Mouse (Mus musculus) mature B cell (primary cell): ENCODE data around the gene Slc16a9.

ENCODE experiments used
- in situ Hi-C: fragments of 300-500 bp; cut with MboI; formaldehyde crosslinking; loops from 2 replicates; pipeline ENCODE4 v1.14.3; 2019

Gene Slc16a9

DNA sequence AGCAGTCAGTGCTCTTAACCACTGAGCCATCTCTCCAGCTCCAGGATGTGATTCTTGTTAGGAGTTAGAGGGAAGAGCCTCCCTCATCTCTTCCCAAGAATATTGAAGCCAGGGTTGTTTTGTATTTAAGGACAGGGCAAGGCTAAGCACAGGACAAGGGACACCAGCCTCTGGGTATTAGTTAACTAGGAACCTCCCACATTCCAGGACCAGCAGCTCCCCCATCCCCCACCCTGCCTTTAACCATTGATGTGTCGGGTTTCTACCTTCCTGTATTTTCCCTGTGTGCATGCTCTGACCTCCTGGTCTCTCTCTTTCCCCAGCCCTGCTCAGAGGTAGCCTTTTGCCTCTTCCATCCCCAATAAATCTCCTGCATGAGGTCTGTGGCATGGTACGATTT, 56.3 kb downstream of the Slc16a9 start:
- in situ Hi-C loops: no loop called here

GRCm38 (mm10) chr10:70303203-70303602, 58.3 kb downstream of the Slc16a9 start:
- in situ Hi-C loops: no loop called here

DNA sequence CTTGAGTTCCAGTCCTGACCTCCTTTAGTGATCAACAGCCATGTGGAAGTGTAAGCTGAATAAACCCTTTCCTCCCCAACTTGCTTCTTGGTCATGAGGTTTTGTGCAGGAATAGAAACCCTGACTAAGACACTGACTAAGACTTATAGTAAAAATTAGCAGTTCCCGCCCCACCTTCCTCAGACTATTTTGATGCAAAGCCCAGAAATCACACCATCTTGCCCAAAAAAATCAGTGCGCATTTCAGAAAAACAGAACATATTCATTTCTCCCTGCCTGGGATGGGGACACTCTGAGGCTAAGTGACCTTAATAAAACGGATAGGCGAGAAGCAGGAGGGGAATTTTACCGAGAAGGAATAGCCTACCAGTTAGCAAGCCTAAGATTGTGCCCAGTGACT, 60.8 kb downstream of the Slc16a9 start:
- in situ Hi-C loops: no loop called here

DNA sequence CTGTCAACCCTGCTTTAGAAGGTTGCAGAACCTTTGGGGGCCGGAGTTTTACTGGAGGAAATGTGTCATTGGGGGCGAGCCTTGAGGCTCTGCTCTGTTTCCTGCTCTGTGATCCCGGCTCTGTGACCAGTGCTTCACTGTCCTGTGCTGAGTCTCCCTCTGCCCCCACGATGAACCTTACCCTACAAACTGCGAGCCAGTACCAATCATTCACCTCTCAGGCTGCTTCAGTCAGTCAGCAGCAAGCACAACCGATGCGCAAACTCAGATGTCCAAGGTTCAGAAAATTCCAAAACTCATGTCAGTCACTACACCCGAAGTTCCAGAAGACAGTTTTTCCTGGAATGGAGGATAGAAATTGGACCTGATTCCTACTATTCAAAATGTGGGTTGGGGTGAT, 64.5 kb downstream of the Slc16a9 start:
- in situ Hi-C loops: no loop called here

DNA sequence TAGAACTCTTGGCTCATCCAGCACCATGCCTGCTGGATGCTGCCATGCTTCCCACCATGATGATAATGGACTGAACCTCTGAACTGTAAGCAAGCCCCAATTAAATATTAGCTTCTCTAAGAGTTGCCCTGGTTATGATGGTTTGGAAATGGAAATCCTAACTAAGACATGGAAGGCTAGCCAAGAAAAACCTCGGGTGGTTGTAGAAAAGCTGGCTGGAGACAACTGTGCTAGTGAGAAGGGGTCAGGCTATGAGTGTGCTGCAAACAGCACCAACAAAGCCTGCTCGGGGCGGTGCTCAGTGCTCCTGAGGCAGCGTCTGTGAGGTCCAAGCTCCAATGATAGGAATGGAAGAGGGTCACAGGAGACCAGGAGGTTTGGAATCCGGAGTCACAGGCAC, 65.7 kb downstream of the Slc16a9 start:
- in situ Hi-C loops: no loop called here

- in situ Hi-C loops: no loop called here
These were observed 71.0 kb downstream of the Slc16a9 start for GRCm38 (mm10) chr10:70315895-70316294.

DNA sequence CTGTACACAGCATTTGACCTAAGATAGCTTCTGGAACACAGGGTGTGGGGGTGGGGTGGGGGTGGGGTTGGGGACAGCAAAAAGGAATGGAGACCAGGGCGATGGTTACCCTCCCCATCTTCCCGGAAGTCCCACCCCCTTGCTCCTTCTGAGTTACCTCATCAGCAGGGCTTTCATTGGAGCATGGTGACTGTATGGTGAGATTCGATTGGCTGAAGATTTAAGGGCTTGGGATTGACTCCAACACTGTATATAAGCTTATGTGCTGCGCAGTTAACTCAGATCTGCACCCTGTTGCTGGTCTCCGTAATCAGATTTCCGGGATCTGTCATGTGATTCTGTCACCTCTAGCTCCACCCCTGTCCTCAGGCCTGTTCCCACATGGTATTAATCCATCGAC, 72.0 kb downstream of the Slc16a9 start:
- in situ Hi-C loops: no loop called here

DNA sequence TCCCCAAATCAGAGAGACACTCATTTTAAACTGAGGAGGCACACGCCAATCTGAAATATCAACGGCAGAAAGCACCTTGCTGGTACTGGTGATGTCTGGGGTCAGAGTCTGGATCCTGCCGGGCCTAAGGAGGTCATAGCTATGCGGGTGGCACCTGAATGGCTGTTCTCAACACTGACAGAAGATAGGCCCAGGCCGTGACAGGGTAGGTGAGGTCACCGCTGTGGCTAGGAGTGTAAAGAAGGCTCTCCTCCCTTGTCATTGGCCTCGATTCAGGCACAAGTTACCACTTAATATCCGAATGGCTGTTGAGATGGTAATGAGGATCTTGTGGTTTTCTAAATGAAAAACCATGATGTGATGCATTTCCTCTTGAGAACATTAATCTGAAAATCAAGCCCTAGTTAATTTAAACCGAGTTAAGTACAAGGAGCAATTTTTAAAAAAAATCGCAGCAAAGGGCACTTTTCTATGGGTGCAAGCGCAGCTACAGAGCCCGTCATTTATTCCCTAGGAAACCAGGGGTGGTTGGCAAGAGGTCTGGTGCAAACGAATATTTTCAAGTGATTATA, 72.6 kb downstream of the Slc16a9 start:
- in situ Hi-C loops: no loop called here

DNA sequence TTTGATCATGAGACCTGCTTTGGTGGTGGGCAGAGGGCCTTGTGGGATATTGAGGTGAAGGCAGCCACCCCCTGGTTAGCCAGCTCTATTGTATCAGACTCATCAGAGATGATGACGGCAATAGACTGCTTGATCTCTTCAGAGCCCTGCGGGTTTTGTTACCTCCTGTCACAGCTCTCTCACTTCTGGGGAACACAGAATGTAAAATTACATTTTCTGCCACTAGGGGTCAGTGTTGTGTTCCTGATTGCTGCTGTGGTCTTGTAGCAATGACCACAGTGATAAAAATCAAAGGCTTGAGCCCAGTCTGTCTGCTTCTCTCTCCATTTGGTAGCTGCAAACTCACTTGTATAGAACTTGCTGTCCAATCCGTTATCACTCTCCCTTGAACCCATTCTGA, 73.7 kb downstream of the Slc16a9 start:
- in situ Hi-C loops: no loop called here

DNA sequence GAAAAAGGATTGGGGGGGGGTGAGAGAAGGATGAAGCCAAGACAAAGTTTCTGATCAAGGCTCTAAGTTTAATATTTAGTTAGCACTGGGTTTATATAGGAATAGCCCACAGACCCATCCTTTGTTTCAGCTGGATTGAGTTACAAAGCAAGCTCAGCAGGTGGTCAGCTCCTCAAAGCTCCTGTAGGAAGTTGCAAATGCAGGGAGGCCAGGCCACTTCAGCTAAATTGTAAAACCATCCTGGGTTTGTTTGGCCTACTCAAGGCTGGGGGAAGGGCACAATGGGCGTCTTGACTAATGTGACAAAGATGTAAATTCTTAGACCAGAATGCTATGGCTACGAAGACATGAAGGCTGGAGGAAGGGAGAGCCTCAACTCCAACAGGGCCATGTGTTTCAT, 80.6 kb downstream of the Slc16a9 start:
- in situ Hi-C loops: no loop called here

DNA sequence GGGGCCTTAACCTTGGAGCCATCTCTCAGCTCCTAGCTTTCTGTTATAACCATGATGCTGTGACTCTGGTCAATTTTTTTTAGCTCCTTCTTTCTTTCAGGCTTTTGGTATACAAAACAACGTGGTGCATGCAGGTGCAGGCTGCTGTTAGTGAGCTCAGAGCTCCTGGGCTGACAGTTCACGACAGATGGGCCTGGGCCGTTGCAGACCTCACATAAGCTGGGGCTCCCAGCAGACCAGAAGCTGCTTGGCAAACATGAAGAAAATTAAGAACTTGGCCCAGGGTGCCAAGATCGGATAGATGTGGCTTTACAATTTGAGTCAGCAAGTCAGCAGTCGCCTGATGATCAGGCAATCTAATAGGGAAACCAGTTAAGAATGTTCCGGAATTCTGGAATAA, 82.4 kb downstream of the Slc16a9 start:
- in situ Hi-C loops: no loop called here

DNA sequence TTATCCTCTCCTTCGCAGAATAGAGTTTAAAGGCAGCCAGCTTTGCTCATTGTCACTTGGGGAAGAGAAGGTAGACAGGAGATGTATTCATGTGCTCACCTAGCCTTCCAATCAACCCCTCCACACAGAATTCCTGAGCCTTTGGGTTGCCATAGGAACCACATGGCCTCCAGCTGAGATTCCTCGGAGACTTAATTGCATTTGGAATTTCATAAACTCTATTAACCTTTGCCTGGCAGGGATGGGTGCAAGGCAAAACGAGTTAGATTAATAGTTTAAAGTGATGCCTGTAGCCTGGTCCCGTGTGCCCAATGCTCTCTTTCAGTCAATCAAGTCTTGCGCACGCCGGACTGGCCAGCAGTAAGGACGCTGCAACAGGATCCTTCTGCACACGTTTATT, 83.2 kb downstream of the Slc16a9 start:
- in situ Hi-C loops: no loop called here
